Mouse (Mus musculus) heart, embryonic 11.5 days (tissue): Measurements from ENCODE around the gene Cox15. TPM values are rescaled to one million over a fixed set of nuclear protein-coding genes. Genes with fewer than 3 reads are reported as not detected.
A peak's percentile ranks its signal among the peaks of the same experiment; 100 is the strongest.

Source experiments
- ATAC-seq: fragments of 200-750 bp; cut with Nextera tagmentation; replicated peaks from 2 replicates; pipeline ENCODE4 v1.8.0; 2017; ENCODE audit warnings: moderate library complexity; ENCODE audit not compliant: insufficient number of reproducible peaks, low FRiP score, low TSS enrichment
- H3K27ac ChIP-seq: fragments of 300-500 bp; sonication (generic); 2 replicates; pipeline ENCODE4 v1.5.1; 2014; ENCODE audit warnings: mild to moderate bottlenecking, low read depth, low read length
- H3K27me3 ChIP-seq: fragments of 300-500 bp; sonication (generic); 2 replicates; pipeline ENCODE4 v1.6.1; 2014; ENCODE audit warnings: mild to moderate bottlenecking, low read length, mixed read lengths; ENCODE audit not compliant: control insufficient read depth, insufficient read depth
- H3K36me3 ChIP-seq: fragments of 300-500 bp; sonication (generic); 2 replicates; pipeline ENCODE4 v1.6.1; 2014; ENCODE audit warnings: mild to moderate bottlenecking, low read length, moderate library complexity, mixed read lengths; ENCODE audit not compliant: control insufficient read depth, insufficient read depth
- H3K4me1 ChIP-seq: fragments of 300-500 bp; sonication (generic); 2 replicates; pipeline ENCODE4 v1.6.1; 2014; ENCODE audit warnings: low read length; ENCODE audit not compliant: control insufficient read depth, insufficient read depth
- H3K4me2 ChIP-seq: fragments of 300-500 bp; sonication (generic); 2 replicates; pipeline ENCODE4 v1.6.1; 2014; ENCODE audit warnings: mild to moderate bottlenecking, moderate library complexity
- H3K4me3 ChIP-seq: fragments of 300-500 bp; sonication (generic); 2 replicates; pipeline ENCODE4 v1.5.1; 2014; ENCODE audit warnings: low read depth, low read length
- H3K9ac ChIP-seq: fragments of 300-500 bp; sonication (generic); 2 replicates; pipeline ENCODE4 v1.6.1; 2014; ENCODE audit warnings: mild to moderate bottlenecking, low read depth, low read length, moderate library complexity
- H3K9me3 ChIP-seq: fragments of 300-500 bp; sonication (generic); replicated peaks from 2 replicates; pipeline ENCODE4 v1.6.1; 2016; ENCODE audit warnings: low read length; ENCODE audit not compliant: control insufficient read depth
- WGBS: fragments of 180-500 bp; shearing (Covaris S2); extraction: QIAGEN DNeasy Blood & Tissue Kit; methylation state at CpG from one replicate; pipeline ENCODE4 v1.1.7; 2014; ENCODE audit not compliant: insufficient replicate concordance; 5-methylcytosine and 5-hydroxymethylcytosine counted together
- polyA plus RNA-seq: library from polyadenylated mRNA; unstranded; fragments of >200 nt; fragmentation: Nextera tagmentation; extraction: Ambion mirVana; gene quantifications from 2 replicates; pipeline ENCODE4 v1.2.1, GENCODE M21; 2014

Gene Cox15
- polyA plus RNA-seq, 1 experiment from 2014 or later, result 8.8 TPM

DNA sequence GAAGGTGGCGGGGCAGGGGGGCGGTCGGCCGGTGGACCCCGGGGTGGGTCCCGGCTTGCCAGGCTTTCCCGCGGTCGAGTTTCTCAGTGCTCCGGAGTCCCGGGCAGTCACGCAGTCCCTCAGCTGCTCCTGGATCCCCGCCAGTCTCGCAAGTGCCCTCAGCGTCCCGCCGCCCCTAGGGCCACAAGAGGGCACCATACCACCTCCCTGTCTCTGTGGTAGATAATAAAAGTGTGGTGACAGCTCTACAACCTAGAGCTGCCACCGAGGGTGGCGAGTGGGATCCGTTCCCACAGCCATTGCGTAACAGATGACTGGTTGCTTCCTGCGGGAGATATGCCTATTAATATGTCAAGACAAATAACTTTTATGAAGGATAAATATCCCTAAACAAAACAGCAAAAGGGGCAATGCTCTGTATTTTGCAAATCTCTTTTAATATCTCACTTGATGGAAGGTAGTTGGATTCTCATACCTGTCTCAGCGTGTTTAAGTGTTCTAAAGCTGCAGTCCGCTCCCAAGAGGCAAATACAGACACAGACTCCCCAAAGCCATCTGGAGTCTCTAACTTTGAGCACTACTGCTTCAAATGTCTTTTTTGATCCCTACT is 531 bp upstream of the Cox15 start:
- peak; percentile 80 for ATAC-seq

DNA sequence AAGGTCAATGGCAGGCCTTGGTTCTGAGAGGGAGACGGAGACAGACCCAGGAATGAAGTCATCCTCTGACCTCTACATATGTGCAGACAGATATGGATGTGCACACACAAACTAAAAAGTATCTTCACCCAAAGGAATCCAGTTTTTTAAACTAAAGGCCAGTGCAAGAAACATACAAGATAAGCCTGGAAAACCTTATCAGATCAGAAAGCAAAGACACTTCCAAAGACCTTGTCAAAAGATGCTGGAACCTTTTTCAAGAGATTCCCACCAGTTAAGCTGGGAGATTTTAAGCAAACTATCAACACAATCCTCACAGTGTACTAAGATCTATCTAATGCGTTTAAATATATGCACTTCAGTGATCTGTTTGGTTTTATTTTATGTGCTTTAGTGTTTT is 2.8 kb downstream of the Cox15 start:
- Histone ChIP-seq H3K27me3 (no peaks in the 10 kb centered on the region), H3K9me3 (no peaks in the 10 kb centered on the region), H3K4me1 (peaks cover 3% of the 10 kb centered on the region; the same call in 1 of the 2 replicates), H3K36me3 (peaks cover 17% of the 10 kb centered on the region), H3K9ac (no peak overlapping the region), H3K27ac (no peak overlapping the region), H3K4me3 (no peak overlapping the region), H3K4me2 (no peak overlapping the region)
- ATAC-seq, result no peak
- WGBS, result 92% methylated on average over 2 of the region's 2 CpGs

More for the DNA sequence above, 531 bp upstream of the Cox15 start:
- Histone ChIP-seq H3K4me2 (peak overlapping the region; percentile 65), H3K9ac (peak overlapping the region; percentile 68), H3K27ac (peak overlapping the region; percentile 85), H3K27me3 (no peaks in the 10 kb centered on the region), H3K4me3 (peak overlapping the region; percentile 70), H3K36me3 (peaks cover 3% of the 10 kb centered on the region; the same call in 1 of the 2 replicates), H3K9me3 (no peaks in the 10 kb centered on the region), H3K4me1 (peaks cover 3% of the 10 kb centered on the region; the same call in 1 of the 2 replicates)
- 3% methylated on average over 20 of the region's 24 CpGs for WGBS

DNA sequence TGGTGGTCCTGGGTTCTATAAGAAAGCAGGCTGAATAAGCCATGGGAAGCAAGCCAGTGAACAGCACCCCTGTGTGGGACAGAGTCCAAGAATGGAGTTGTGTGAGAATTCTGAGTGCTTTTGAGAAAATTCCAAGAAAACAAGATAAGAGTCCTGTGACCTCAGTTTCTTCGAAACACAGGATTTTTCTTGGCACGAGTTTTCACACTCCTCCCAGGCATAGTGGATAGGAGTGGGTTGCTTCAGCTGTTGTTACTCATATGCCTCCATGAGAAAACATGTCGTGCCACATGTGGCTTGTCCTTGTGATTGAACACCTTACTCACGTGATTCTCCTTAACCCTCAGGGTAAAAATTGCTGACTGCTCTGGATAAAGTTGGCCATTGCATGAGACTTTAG is 4.9 kb downstream of the Cox15 start:
- WGBS, result 76% methylated on average over 4 of the region's 4 CpGs
- ATAC-seq, result no peak

DNA sequence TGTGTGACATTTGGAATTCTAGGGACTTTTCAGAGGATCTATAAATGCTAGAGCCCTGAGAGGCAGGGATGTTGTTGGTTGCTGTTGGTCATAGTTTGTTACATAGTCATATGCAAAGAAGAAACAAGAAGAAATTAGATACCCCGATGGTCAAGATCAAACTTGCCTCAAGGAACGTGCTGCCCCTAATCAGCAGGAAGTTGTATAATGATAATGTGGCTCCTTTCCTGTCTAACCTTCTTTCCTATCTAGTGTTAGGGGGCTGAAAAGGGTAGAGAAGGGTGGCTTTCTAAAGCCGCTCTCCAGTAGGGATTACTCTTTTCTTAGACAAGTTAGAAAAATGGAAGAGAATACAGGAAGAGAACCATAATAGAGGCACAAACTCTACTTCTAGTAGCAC is 7.1 kb downstream of the Cox15 start:
- ATAC-seq, result no peak

More for the DNA sequence above, 4.9 kb downstream of the Cox15 start:
- Histone ChIP-seq H3K9me3 (no peaks in the 10 kb centered on the region), H3K4me1 (peaks cover 3% of the 10 kb centered on the region; the same call in 1 of the 2 replicates), H3K4me2 (no peak overlapping the region), H3K36me3 (peaks cover 23% of the 10 kb centered on the region), H3K4me3 (no peak overlapping the region), H3K27ac (no peak overlapping the region), H3K9ac (no peak overlapping the region), H3K27me3 (no peaks in the 10 kb centered on the region)

DNA sequence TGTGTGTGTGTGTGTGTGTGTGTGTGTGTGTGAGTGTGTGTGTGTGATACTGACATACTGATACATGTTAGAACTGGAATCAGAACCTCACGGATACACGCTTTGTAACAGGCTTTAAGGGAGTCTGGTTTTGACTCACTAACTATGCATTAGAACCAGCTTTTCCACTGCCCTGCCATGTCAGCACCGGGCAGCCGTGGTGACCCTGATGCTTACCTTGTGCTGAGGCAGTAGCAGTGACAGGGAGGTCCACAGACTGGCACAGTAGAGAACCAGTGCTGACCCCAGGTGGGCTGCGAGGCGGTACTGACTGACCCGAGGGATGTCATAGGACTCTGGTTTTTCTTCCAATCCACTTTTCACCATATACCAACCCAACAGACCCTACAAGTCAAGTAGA is 9.4 kb downstream of the Cox15 start:
- H3K4me2 ChIP-seq, result no peak overlapping the region
- H3K27me3 ChIP-seq, result no peaks in the 10 kb centered on the region
- peaks cover 37% of the 10 kb centered on the region for H3K36me3 ChIP-seq
- no peak overlapping the region for H3K9ac ChIP-seq
- no peak overlapping the region for H3K4me3 ChIP-seq
- H3K27ac ChIP-seq, result no peak overlapping the region
- no peaks in the 10 kb centered on the region for H3K9me3 ChIP-seq
- 93% methylated on average over 7 of the region's 7 CpGs for WGBS
- no peaks in the 10 kb centered on the region for H3K4me1 ChIP-seq
- ATAC-seq, result no peak

More for the DNA sequence above, 7.1 kb downstream of the Cox15 start:
- no peak overlapping the region for H3K27ac ChIP-seq
- no peak overlapping the region for H3K9ac ChIP-seq
- no peak overlapping the region for H3K4me2 ChIP-seq
- no peaks in the 10 kb centered on the region for H3K4me1 ChIP-seq
- H3K27me3 ChIP-seq, result no peaks in the 10 kb centered on the region
- no peak overlapping the region for H3K4me3 ChIP-seq
- no peaks in the 10 kb centered on the region for H3K9me3 ChIP-seq
- 77% methylated on average over 3 of the region's 3 CpGs for WGBS
- H3K36me3 ChIP-seq, result peaks cover 30% of the 10 kb centered on the region

DNA sequence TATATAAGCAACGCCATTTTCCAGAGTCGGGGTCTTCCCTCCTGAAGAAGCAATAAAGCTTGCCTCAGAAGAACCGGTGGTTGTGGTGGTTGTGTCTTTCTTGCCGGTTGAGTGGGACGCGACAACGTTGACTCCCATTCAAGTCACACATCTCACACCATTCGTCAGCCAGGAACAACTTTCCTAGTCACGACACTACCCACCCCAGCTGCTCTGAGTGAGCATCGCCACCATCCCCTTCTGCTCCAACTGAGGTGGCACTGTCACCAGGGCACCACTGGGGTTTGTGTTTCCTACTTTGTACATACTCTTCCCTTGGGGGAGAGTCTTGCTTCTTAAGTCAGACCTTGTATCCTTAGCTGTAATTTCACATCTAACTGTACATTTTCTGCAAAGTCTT is 14.4 kb downstream of the Cox15 start:
- H3K9me3 ChIP-seq, result no peaks in the 10 kb centered on the region
- peaks cover 40% of the 10 kb centered on the region for H3K36me3 ChIP-seq
- WGBS, result 89% methylated on average over 10 of the region's 10 CpGs
- H3K4me1 ChIP-seq, result no peaks in the 10 kb centered on the region
- H3K27ac ChIP-seq, result no peak overlapping the region
- ATAC-seq, result no peak
- no peak overlapping the region for H3K4me2 ChIP-seq
- no peak overlapping the region for H3K9ac ChIP-seq
- no peak overlapping the region for H3K4me3 ChIP-seq
- no peaks in the 10 kb centered on the region for H3K27me3 ChIP-seq

DNA sequence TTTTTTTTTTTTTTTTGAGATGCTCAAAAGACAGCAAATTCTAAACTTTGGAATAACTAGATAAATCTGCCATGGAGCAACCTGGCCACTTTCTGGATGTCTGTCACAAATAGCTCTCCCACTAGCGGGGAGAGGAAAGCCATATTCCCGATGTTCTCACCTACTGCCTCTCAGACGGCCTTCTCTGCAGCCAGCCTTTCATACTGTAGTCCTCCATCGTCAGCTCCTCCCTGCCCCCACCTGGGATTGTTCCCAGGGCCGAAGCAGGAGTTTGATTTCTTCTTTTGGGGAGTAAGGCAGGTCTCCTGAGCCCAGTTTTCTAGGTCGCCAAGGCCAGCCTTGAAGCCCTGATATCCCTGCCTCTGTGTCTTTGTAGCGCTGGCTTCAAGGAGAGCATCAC is 21.6 kb downstream of the Cox15 start:
- WGBS, result 50% methylated on average over 7 of the region's 7 CpGs
- Histone ChIP-seq H3K4me2 (no peak overlapping the region), H3K27me3 (peaks cover 7% of the 10 kb centered on the region; the same call in 1 of the 2 replicates), H3K9ac (no peak overlapping the region), H3K27ac (no peak overlapping the region), H3K36me3 (peaks cover 14% of the 10 kb centered on the region; the same call in 1 of the 2 replicates), H3K9me3 (no peaks in the 10 kb centered on the region), H3K4me3 (no peak overlapping the region), H3K4me1 (no peaks in the 10 kb centered on the region)
- no peak for ATAC-seq

DNA sequence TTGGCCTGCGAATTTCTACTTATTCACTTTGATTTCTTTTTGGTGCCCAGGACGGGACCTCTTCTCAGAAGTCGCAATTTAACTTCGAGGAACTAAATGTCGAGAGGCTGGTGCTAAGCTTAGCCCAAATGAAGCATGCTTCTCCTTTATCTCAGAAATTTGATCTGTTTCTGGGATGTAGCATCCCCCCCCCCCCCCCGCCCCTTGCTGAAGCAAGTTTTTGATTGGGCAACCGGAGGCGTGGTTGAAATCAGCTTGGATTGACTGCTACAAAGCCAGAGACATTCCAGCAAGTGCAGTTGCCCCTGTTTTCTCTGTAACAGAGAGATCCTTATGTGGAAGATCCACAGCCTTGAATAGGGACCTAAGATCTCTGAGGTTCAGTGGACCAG is 22.8 kb downstream of the Cox15 start:
- Histone ChIP-seq H3K9me3 (no peaks in the 10 kb centered on the region), H3K4me1 (no peaks in the 10 kb centered on the region), H3K27me3 (peaks cover 8% of the 10 kb centered on the region; the same call in 1 of the 2 replicates), H3K9ac (peak overlapping the region; percentile 23; the same call in 1 of the 2 replicates), H3K4me3 (peak overlapping the region; percentile 33), H3K27ac (0 out of 2 replicates have a peak overlapping the region, but pooled peaks have one; percentile 10), H3K4me2 (peak overlapping the region; percentile 56), H3K36me3 (peaks cover 18% of the 10 kb centered on the region)
- WGBS, result 21% methylated on average over 8 of the region's 8 CpGs
- no peak for ATAC-seq
